Mouse (Mus musculus): Measurements from ENCODE around the gene Fmnl2. TPM values are rescaled to one million over a fixed set of nuclear protein-coding genes. Genes with fewer than 3 reads are reported as not detected.

Gene Fmnl2
- total RNA-seq, 1 experiment, result 13.6 TPM

- DNase-seq (ENCODE audit: low read depth, low spot score), result peak; percentile 83
- Histone ChIP-seq H3K9ac (ENCODE audit: insufficient read depth, low read depth, low read length, poor library complexity, severe bottlenecking) (no peak overlapping the region), H3K4me1 (ENCODE audit: control insufficient read depth in 2 of 2, insufficient read depth in 2 of 2, low read length in 2 of 2, poor library complexity in 1 of 2) (peaks cover 1 to 4% of the 10 kb centered on the region in 2 experiments; a peak in 3 of 4 replicates), H3K4me3 (ENCODE audit: insufficient read depth in 1 of 2, low read depth in 1 of 2, low read length in 2 of 2, poor library complexity in 1 of 2, severe bottlenecking in 1 of 2) (no peak overlapping the region), H3K9me3 (ENCODE audit: control insufficient read depth, insufficient read depth, low read depth, low read length) (no peaks in the 10 kb centered on the region), H3K27ac (ENCODE audit: insufficient read depth, low read depth, low read length, poor library complexity, severe bottlenecking) (peak overlapping the region; percentile 15; the same call in 1 of the 2 replicates), H3K36me3 (ENCODE audit: control insufficient read depth, insufficient read depth, low read length, poor library complexity, severe bottlenecking) (no peaks in the 10 kb centered on the region)
- TF ChIP-seq CHD2 (IDR thresholded peaks at IDR 0.05; ENCODE audit: low read depth, low read length) (no peak), ZC3H11A (IDR thresholded peaks at IDR 0.05; ENCODE audit: borderline replicate concordance, low read depth, low read length) (no peak), HCFC1 (IDR thresholded peaks at IDR 0.05; ENCODE audit: borderline replicate concordance, insufficient read depth, low read length) (no peak), ZNF384 (IDR thresholded peaks at IDR 0.05; ENCODE audit: low read depth, low read length) (no peak), MAFK (IDR thresholded peaks at IDR 0.05; ENCODE audit: insufficient read depth, low read depth, low read length) (no peak)
- in situ Hi-C loops (cut with MboI; ENCODE audit: low sequenced_read_pairs in 2 of 2, unreplicated experiment in 2 of 2), result no loop called here
Observed at GRCm38 (mm10) chr2:52904526-52904925, 46.9 kb downstream of the Fmnl2 start.

- H3K9ac ChIP-seq (ENCODE audit: insufficient read depth, low read depth, low read length, poor library complexity, severe bottlenecking), result no peak overlapping the region
- H3K36me3 ChIP-seq (ENCODE audit: control insufficient read depth, insufficient read depth, low read length, poor library complexity, severe bottlenecking), result no peaks in the 10 kb centered on the region
- TF ChIP-seq MAFK (IDR thresholded peaks at IDR 0.05; ENCODE audit: insufficient read depth, low read depth, low read length), result no peak
- no peak for TF ChIP-seq HCFC1 (IDR thresholded peaks at IDR 0.05; ENCODE audit: borderline replicate concordance, insufficient read depth, low read length)
- TF ChIP-seq CHD2 (IDR thresholded peaks at IDR 0.05; ENCODE audit: low read depth, low read length), result no peak
- no peak for TF ChIP-seq ZNF384 (IDR thresholded peaks at IDR 0.05; ENCODE audit: low read depth, low read length)
- TF ChIP-seq ZC3H11A (IDR thresholded peaks at IDR 0.05; ENCODE audit: borderline replicate concordance, low read depth, low read length), result no peak
- peak overlapping the region; percentile 7; the same call in 1 of the 2 replicates for H3K27ac ChIP-seq (ENCODE audit: insufficient read depth, low read depth, low read length, poor library complexity, severe bottlenecking)
- H3K9me3 ChIP-seq (ENCODE audit: control insufficient read depth, insufficient read depth, low read depth, low read length), result no peaks in the 10 kb centered on the region
- DNase-seq (ENCODE audit: low read depth, low spot score), result no peak
- peaks cover 4 to 5% of the 10 kb centered on the region in 2 experiments; a peak in 2 of 4 replicates for H3K4me1 ChIP-seq (ENCODE audit: control insufficient read depth in 2 of 2, insufficient read depth in 2 of 2, low read length in 2 of 2, poor library complexity in 1 of 2)
- no peak overlapping the region for H3K4me3 ChIP-seq (ENCODE audit: insufficient read depth in 1 of 2, low read depth in 1 of 2, low read length in 2 of 2, poor library complexity in 1 of 2, severe bottlenecking in 1 of 2)
- in situ Hi-C loops (cut with MboI; ENCODE audit: low sequenced_read_pairs in 2 of 2, unreplicated experiment in 2 of 2), result no loop called here
Observed at GRCm38 (mm10) chr2:52913311-52913710, 55.7 kb downstream of the Fmnl2 start.

GRCm38 (mm10) chr2:52913746-52914145, 56.1 kb downstream of the Fmnl2 start:
- TF ChIP-seq ZNF384 (IDR thresholded peaks at IDR 0.05; ENCODE audit: low read depth, low read length), result no peak
- no peak for DNase-seq (ENCODE audit: low read depth, low spot score)
- in situ Hi-C loops (cut with MboI; ENCODE audit: low sequenced_read_pairs in 2 of 2, unreplicated experiment in 2 of 2), result no loop called here

DNA sequence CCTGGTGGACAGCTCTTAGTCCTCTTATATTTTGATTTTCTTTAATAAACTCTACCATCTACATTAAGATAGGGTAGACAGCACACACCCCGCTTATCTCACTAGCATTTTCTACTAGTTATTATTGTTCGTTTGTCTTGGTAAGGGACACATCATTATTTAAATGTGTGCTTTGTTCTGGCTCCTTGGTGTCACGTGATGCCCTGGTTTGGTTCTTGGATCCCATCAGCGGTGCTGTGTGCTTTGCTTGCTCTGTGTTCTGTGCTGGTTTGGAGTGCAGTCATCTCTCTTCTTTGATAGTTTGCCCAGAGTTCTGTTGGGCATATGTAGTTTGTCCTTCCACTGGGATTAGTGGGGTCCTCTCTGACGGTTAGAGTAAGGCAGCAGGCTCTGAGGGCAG, 57.9 kb downstream of the Fmnl2 start:
- in situ Hi-C loops (cut with MboI; ENCODE audit: low sequenced_read_pairs in 2 of 2, unreplicated experiment in 2 of 2), result no loop called here
- peaks cover 4 to 5% of the 10 kb centered on the region in 2 experiments; a peak in 2 of 4 replicates for H3K4me1 ChIP-seq (ENCODE audit: control insufficient read depth in 2 of 2, insufficient read depth in 2 of 2, low read length in 2 of 2, poor library complexity in 1 of 2)

More at GRCm38 (mm10) chr2:52913746-52914145, 56.1 kb downstream of the Fmnl2 start:
- no peak overlapping the region for H3K4me3 ChIP-seq (ENCODE audit: insufficient read depth in 1 of 2, low read depth in 1 of 2, low read length in 2 of 2, poor library complexity in 1 of 2, severe bottlenecking in 1 of 2)
- no peak overlapping the region; the same call in 1 of the 2 replicates for H3K27ac ChIP-seq (ENCODE audit: insufficient read depth, low read depth, low read length, poor library complexity, severe bottlenecking)
- no peaks in the 10 kb centered on the region for H3K36me3 ChIP-seq (ENCODE audit: control insufficient read depth, insufficient read depth, low read length, poor library complexity, severe bottlenecking)
- no peaks in the 10 kb centered on the region for H3K9me3 ChIP-seq (ENCODE audit: control insufficient read depth, insufficient read depth, low read depth, low read length)
- peaks cover 4 to 5% of the 10 kb centered on the region in 2 experiments; a peak in 2 of 4 replicates for H3K4me1 ChIP-seq (ENCODE audit: control insufficient read depth in 2 of 2, insufficient read depth in 2 of 2, low read length in 2 of 2, poor library complexity in 1 of 2)
- H3K9ac ChIP-seq (ENCODE audit: insufficient read depth, low read depth, low read length, poor library complexity, severe bottlenecking), result no peak overlapping the region

DNA sequence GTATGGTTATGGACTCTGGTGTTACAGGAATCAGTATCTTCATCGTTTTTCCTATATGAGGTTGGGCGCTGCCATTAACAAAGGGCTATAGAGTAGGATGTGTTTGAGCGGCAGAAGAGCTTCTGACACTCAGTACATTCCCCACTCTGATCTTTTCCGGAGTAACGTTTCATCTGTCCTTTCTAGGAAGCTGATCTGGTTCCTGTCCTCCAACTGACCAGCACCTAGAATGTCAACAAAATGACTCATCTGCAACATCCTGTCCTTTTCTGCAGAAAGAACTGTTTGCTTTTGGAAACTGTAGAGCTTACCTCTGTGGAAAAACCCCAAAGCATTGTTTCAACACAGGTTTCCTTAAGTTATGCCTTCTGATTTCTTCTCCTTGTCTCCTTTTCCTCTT, 60.4 kb downstream of the Fmnl2 start:
- in situ Hi-C loops (cut with MboI; ENCODE audit: low sequenced_read_pairs in 2 of 2, unreplicated experiment in 2 of 2), result no loop called here

More for the DNA sequence above, 57.9 kb downstream of the Fmnl2 start:
- DNase-seq (ENCODE audit: low read depth, low spot score), result no peak
- peak overlapping the region; percentile 1; the same call in 1 of the 2 replicates for H3K27ac ChIP-seq (ENCODE audit: insufficient read depth, low read depth, low read length, poor library complexity, severe bottlenecking)
- H3K36me3 ChIP-seq (ENCODE audit: control insufficient read depth, insufficient read depth, low read length, poor library complexity, severe bottlenecking), result no peaks in the 10 kb centered on the region
- H3K4me3 ChIP-seq (ENCODE audit: insufficient read depth in 1 of 2, low read depth in 1 of 2, low read length in 2 of 2, poor library complexity in 1 of 2, severe bottlenecking in 1 of 2), result no peak overlapping the region
- TF ChIP-seq HCFC1 (IDR thresholded peaks at IDR 0.05; ENCODE audit: borderline replicate concordance, insufficient read depth, low read length), result no peak
- no peak for TF ChIP-seq ZNF384 (IDR thresholded peaks at IDR 0.05; ENCODE audit: low read depth, low read length)
- no peak for TF ChIP-seq CHD2 (IDR thresholded peaks at IDR 0.05; ENCODE audit: low read depth, low read length)
- no peak for TF ChIP-seq MAFK (IDR thresholded peaks at IDR 0.05; ENCODE audit: insufficient read depth, low read depth, low read length)
- no peak for TF ChIP-seq ZC3H11A (IDR thresholded peaks at IDR 0.05; ENCODE audit: borderline replicate concordance, low read depth, low read length)
- no peak overlapping the region for H3K9ac ChIP-seq (ENCODE audit: insufficient read depth, low read depth, low read length, poor library complexity, severe bottlenecking)
- H3K9me3 ChIP-seq (ENCODE audit: control insufficient read depth, insufficient read depth, low read depth, low read length), result no peaks in the 10 kb centered on the region

More for the DNA sequence above, 60.4 kb downstream of the Fmnl2 start:
- Histone ChIP-seq H3K27ac (ENCODE audit: insufficient read depth, low read depth, low read length, poor library complexity, severe bottlenecking) (no peak overlapping the region), H3K36me3 (ENCODE audit: control insufficient read depth, insufficient read depth, low read length, poor library complexity, severe bottlenecking) (no peaks in the 10 kb centered on the region), H3K4me1 (ENCODE audit: control insufficient read depth in 2 of 2, insufficient read depth in 2 of 2, low read length in 2 of 2, poor library complexity in 1 of 2) (peaks cover 5 to 6% of the 10 kb centered on the region in 2 experiments; a peak in 2 of 4 replicates), H3K9ac (ENCODE audit: insufficient read depth, low read depth, low read length, poor library complexity, severe bottlenecking) (no peak overlapping the region), H3K4me3 (ENCODE audit: insufficient read depth in 1 of 2, low read depth in 1 of 2, low read length in 2 of 2, poor library complexity in 1 of 2, severe bottlenecking in 1 of 2) (no peak overlapping the region), H3K9me3 (ENCODE audit: control insufficient read depth, insufficient read depth, low read depth, low read length) (no peaks in the 10 kb centered on the region)
- no peak for DNase-seq (ENCODE audit: low read depth, low spot score)
- TF ChIP-seq ZNF384 (IDR thresholded peaks at IDR 0.05; ENCODE audit: low read depth, low read length) (no peak), CHD2 (IDR thresholded peaks at IDR 0.05; ENCODE audit: low read depth, low read length) (no peak), ZC3H11A (IDR thresholded peaks at IDR 0.05; ENCODE audit: borderline replicate concordance, low read depth, low read length) (no peak), MAFK (IDR thresholded peaks at IDR 0.05; ENCODE audit: insufficient read depth, low read depth, low read length) (no peak), HCFC1 (IDR thresholded peaks at IDR 0.05; ENCODE audit: borderline replicate concordance, insufficient read depth, low read length) (no peak)
